Comparison of ENCODE assay signal across 13 mouse cellular contexts in genomic region chr6:114714654-114715053, GRCm38 (mm10).
DNase-seq lines count a peak whose midpoint lies in the region; ATAC-seq lines count a peak whose summit lies in the region.
"Had no signal": no experiment of that assay in that cellular context is flagged by ENCODE, and none has a peak within 500 bp of the region (broad histone marks: within the 10 kb centered on the region; RNA-seq: fewer than 3 reads in every experiment).

No protein-coding gene starts in this region.

- WGBS in midbrain, embryonic 10.5 days: 37% methylated on average over 5 of the region's 5 CpGs
- WGBS in midbrain, embryonic 11.5 days: 25% methylated on average over 5 of the region's 5 CpGs
- WGBS in limb, embryonic 10.5 days: 46% methylated on average over 5 of the region's 5 CpGs

- intact Hi-C loops in gastrocnemius, postnatal 14 days (cut with DNase I; ENCODE audit: low total_unique reads): loop anchor here (10.0 kb wide), 1 partner anchor 290 kb away; no protein-coding TSS in a partner anchor

- no peak overlapping the region for H3K4me2 ChIP-seq in midbrain, embryonic 11.5 days

- no peaks in the 10 kb centered on the region for H3K9me3 ChIP-seq in midbrain, embryonic 10.5 days (replicated peaks)
- H3K9me3 ChIP-seq in midbrain, embryonic 11.5 days (ENCODE audit: control insufficient read depth, low read length): no peaks in the 10 kb centered on the region
- H3K9me3 ChIP-seq in limb, embryonic 10.5 days (replicated peaks): no peaks in the 10 kb centered on the region

- H3K27ac ChIP-seq in midbrain, embryonic 10.5 days (replicated peaks): peak overlapping the region; percentile 74; the same call in 1 of the 2 replicates
- H3K27ac ChIP-seq in midbrain, embryonic 11.5 days (ENCODE audit: low read depth, low read length): no peak overlapping the region
- peak overlapping the region; percentile 71; the same call in 1 of the 2 replicates for H3K27ac ChIP-seq in limb, embryonic 10.5 days

- 0 out of 2 replicates have a peak, but pooled peaks cover 3% of the 10 kb centered on the region for H3K36me3 ChIP-seq in midbrain, embryonic 10.5 days
- no peaks in the 10 kb centered on the region for H3K36me3 ChIP-seq in midbrain, embryonic 11.5 days (ENCODE audit: control insufficient read depth, insufficient read depth, low read length)
- no peaks in the 10 kb centered on the region for H3K36me3 ChIP-seq in limb, embryonic 10.5 days

- ATAC-seq in midbrain, embryonic 11.5 days (ENCODE audit: low FRiP score): no peak

- peak; percentile 92 for DNase-seq in heart, adult 11 months
- DNase-seq in heart, postnatal 4 days: no peak
- peak; percentile 24 for DNase-seq in midbrain, embryonic 10.5 days (ENCODE audit: low spot score)
- no peak for DNase-seq in midbrain, embryonic 11.5 days (ENCODE audit: low spot score, missing footprints)
- DNase-seq in limb, embryonic 10.5 days (ENCODE audit: low spot score): no peak
- DNase-seq in gastrocnemius, postnatal 14 days: no peak
- DNase-seq in right cerebral cortex, adult 2 months (ENCODE audit: low spot score in 2 of 2): no peak
- DNase-seq in frontal cortex, postnatal 36 days (ENCODE audit: low spot score in 2 of 2): no peak
- DNase-seq: cerebellum, adult 11 months; kidney, adult 9 months; right cerebral cortex, postnatal 14 days; thymus, adult 2 months had no signal

- no peak overlapping the region for H3K9ac ChIP-seq in midbrain, embryonic 11.5 days (ENCODE audit: low read length)

- H3K4me3 ChIP-seq in midbrain, embryonic 10.5 days: no peak overlapping the region
- H3K4me3 ChIP-seq in midbrain, embryonic 11.5 days (ENCODE audit: low read depth, low read length): no peak overlapping the region
- H3K4me3 ChIP-seq in limb, embryonic 10.5 days: no peak overlapping the region
- H3K4me3 ChIP-seq: myocyte had no signal

- no peaks in the 10 kb centered on the region for H3K27me3 ChIP-seq in midbrain, embryonic 10.5 days (ENCODE audit: low read depth, poor library complexity, severe bottlenecking)
- H3K27me3 ChIP-seq in midbrain, embryonic 11.5 days (ENCODE audit: control insufficient read depth, insufficient read depth, low read length): no peaks in the 10 kb centered on the region
- H3K27me3 ChIP-seq in limb, embryonic 10.5 days (ENCODE audit: low read depth, poor library complexity, severe bottlenecking): no peaks in the 10 kb centered on the region

- H3K4me1 ChIP-seq in midbrain, embryonic 10.5 days: peaks cover 31% of the 10 kb centered on the region
- H3K4me1 ChIP-seq in midbrain, embryonic 11.5 days (ENCODE audit: control insufficient read depth, insufficient read depth, low read length): peaks cover 12% of the 10 kb centered on the region
- H3K4me1 ChIP-seq in limb, embryonic 10.5 days: peaks cover 50% of the 10 kb centered on the region

Comparison
In these comparisons a context has a peak if more than half of its experiments do, and no peak if none do; other contexts are left out.
1. DNase-seq: peak in heart, adult 11 months (single experiment) and midbrain, embryonic 10.5 days (single experiment); none in heart, postnatal 4 days (single experiment), midbrain, embryonic 11.5 days (single experiment), limb, embryonic 10.5 days (single experiment), gastrocnemius, postnatal 14 days (single experiment), right cerebral cortex, adult 2 months (0 of 2) and frontal cortex, postnatal 36 days (0 of 2).